Mouse (Mus musculus) liver, embryonic 12.5 days (tissue): ENCODE results near the gene U90926. TPM values are rescaled to one million over a fixed set of nuclear protein-coding genes. Genes with fewer than 3 reads are reported as not detected.

Experiments used
- polyA plus RNA-seq: library from polyadenylated mRNA; unstranded; fragments of >200 nt; fragmentation: Nextera tagmentation; extraction: Ambion mirVana; gene quantifications from 2 replicates; pipeline ENCODE4 v1.2.1, GENCODE M21; 2016

Gene U90926
- polyA plus RNA-seq, 1 experiment from 2014 or later: not detected

Other genes starting within 250 kb of the U90926 start
- not detected in 2 replicates for gene Odaph, start 227.9 kb downstream of the U90926 start, polyA plus RNA-seq
- gene Cdkl2, start 171.5 kb downstream of the U90926 start, polyA plus RNA-seq: 0.25 and 0.35 TPM in 2 replicates
- 84.0 and 87.0 TPM in 2 replicates for gene G3bp2, start 131.7 kb downstream of the U90926 start, polyA plus RNA-seq
- gene Uso1, start 77.5 kb downstream of the U90926 start, polyA plus RNA-seq: 35.6 and 37.1 TPM in 2 replicates
- not detected in 2 replicates for gene Ppef2, start 40.9 kb upstream of the U90926 start, polyA plus RNA-seq
- 3.0 TPM in 2 replicates for gene Naaa, start 62.8 kb upstream of the U90926 start, polyA plus RNA-seq
- 35.1 and 36.3 TPM in 2 replicates for gene Sdad1, start 95.1 kb upstream of the U90926 start, polyA plus RNA-seq
- not detected in 2 replicates for gene Cxcl9, start 112.7 kb upstream of the U90926 start, polyA plus RNA-seq
- 0.78 and 1.0 TPM in 2 replicates for gene Art3, start 116.4 kb upstream of the U90926 start, polyA plus RNA-seq
- gene Cxcl10, start 133.5 kb upstream of the U90926 start, polyA plus RNA-seq: 6.6 and 6.7 TPM in 2 replicates
- gene Nup54, start 219.8 kb upstream of the U90926 start, polyA plus RNA-seq: 49.0 and 49.2 TPM in 2 replicates